Mouse (Mus musculus) urinary bladder, postnatal 36 days (tissue): ENCODE data around the gene Gm21304.
"Not testable (repeated sequence)": the region's sequence is repeated elsewhere in the genome, so short reads cannot be mapped to it uniquely, and the experiment has no call there.

Source experiments
- DNase-seq, 2 experiments: peaks; one replicate each; pipeline ENCODE4 v3.0.0; 2022; ENCODE audit warnings: low spot score in 2 of 2, mixed read lengths in 1 of 2

Gm21304 gene

GRCm38 (mm10) chr10:104168215-104168614 lies at the start of gene Gm21304:
Gene Gm21304, plus strand, starts transcription at chr10:104168515.
- not testable (repeated sequence) for DNase-seq

GRCm38 (mm10) chr10:104142687-104143086 lies 25.6 kb upstream of the Gm21304 start, which contains the start of gene Gm21293:
Gene Gm21293, plus strand, starts transcription at chr10:104142987.
- not testable (repeated sequence) for DNase-seq

DNA sequence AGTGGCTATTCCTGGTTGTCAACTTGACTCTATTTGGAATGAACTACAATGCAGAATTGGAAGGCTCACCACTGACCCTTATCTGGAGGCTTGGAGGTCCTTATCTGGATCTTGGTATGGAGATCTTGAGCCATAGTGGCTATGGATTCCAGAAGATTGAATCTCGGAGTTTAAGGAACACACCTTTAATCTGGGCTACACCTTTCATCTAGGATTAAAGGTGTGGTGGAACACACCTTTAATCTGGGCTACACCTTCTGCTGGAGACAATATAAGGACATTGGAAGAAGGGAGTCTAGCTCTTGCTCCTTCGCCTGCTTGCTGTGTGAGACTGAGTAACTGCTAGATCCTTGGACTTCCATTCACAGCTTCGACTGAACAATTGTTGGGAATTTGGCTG lies 17.1 kb upstream of the Gm21304 start, which contains the start of gene Gm6763:
Gene Gm6763, plus strand, starts transcription at position 301 of the 400 bp plus-strand sequence.
- not testable (repeated sequence) for DNase-seq

DNA sequence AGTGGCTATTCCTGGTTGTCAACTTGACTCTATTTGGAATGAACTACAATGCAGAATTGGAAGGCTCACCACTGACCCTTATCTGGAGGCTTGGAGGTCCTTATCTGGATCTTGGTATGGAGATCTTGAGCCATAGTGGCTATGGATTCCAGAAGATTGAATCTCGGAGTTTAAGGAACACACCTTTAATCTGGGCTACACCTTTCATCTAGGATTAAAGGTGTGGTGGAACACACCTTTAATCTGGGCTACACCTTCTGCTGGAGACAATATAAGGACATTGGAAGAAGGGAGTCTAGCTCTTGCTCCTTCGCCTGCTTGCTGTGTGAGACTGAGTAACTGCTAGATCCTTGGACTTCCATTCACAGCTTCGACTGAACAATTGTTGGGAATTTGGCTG lies 8.6 kb upstream of the Gm21304 start, which contains the start of gene Gm8764:
Gene Gm8764, plus strand, starts transcription at position 301 of the 400 bp plus-strand sequence.
- not testable (repeated sequence) for DNase-seq

GRCm38 (mm10) chr10:104176724-104177123 lies 8.4 kb downstream of the Gm21304 start, which contains the start of gene Gm21312:
Gene Gm21312, plus strand, starts transcription at chr10:104177024.
- not testable (repeated sequence) for DNase-seq

- not testable (repeated sequence) for DNase-seq
Observed at GRCm38 (mm10) chr10:104185233-104185632, 16.9 kb downstream of the Gm21304 start, which contains the start of gene Gm20765. Gene Gm20765, plus strand, starts transcription at chr10:104185533.

GRCm38 (mm10) chr10:104193742-104194141 lies 25.4 kb downstream of the Gm21304 start, which contains the start of gene Gm4340:
Gene Gm4340, plus strand, starts transcription at chr10:104194042.
- not testable (repeated sequence) for DNase-seq

- no peak for DNase-seq
Observed at GRCm38 (mm10) chr10:104209655-104210054, 41.3 kb downstream of the Gm21304 start.

- no peak for DNase-seq
Observed at GRCm38 (mm10) chr10:104210268-104210990, 42.1 kb downstream of the Gm21304 start.

GRCm38 (mm10) chr10:104214527-104214926 lies 46.2 kb downstream of the Gm21304 start:
- DNase-seq, result no peak
